18 mouse cellular contexts compared by ENCODE assay signal in genomic region chr17:23531408-23531807, GRCm38 (mm10). TPM values are rescaled to one million over a fixed set of nuclear protein-coding genes. Genes with fewer than 3 reads are reported as not detected.
A peak's percentile ranks its signal among the peaks of the same experiment; 100 is the strongest.
DNase-seq lines count a peak whose midpoint lies in the region; TF ChIP-seq lines count a peak whose summit lies in the region.
"Not testable (repeated sequence)": the region's sequence is repeated elsewhere in the genome, so short reads cannot be mapped to it uniquely, and the experiment has no call there.
"Had no signal": no experiment of that assay in that cellular context is flagged by ENCODE, and none has a peak within 500 bp of the region (broad histone marks: within the 10 kb centered on the region; RNA-seq: fewer than 3 reads in every experiment).

No protein-coding gene starts in this region.

- H3K9ac ChIP-seq in CH12.LX (ENCODE audit: insufficient read depth, low read depth); ES-E14 (ENCODE audit: insufficient read depth, low read depth, low read length, poor library complexity, severe bottlenecking); MEL (ENCODE audit: control insufficient read depth, low read depth, low read length, poor library complexity, severe bottlenecking): not testable (repeated sequence)

- H3K9me3 ChIP-seq in CH12.LX (replicated peaks; ENCODE audit: low read length); ES-E14 (ENCODE audit: control insufficient read depth, insufficient read depth, low read depth, low read length); MEL (replicated peaks; ENCODE audit: insufficient read depth, low read length): not testable (repeated sequence)

- not testable (repeated sequence) for TF ChIP-seq RAD21 in CH12.LX (IDR thresholded peaks at IDR 0.05; ENCODE audit: low read depth, low read length); MEL (IDR thresholded peaks at IDR 0.05; ENCODE audit: low read depth, low read length)

- not testable (repeated sequence) for H3K79me2 ChIP-seq in CH12.LX (replicated peaks; ENCODE audit: control insufficient read depth, extremely low read depth, insufficient read depth, poor library complexity, severe bottlenecking); MEL (ENCODE audit: control insufficient read depth, insufficient read depth, low read length, poor library complexity)

- not testable (repeated sequence) for H3K36me3 ChIP-seq in CH12.LX (replicated peaks in 1 of 2; ENCODE audit: control insufficient read depth in 1 of 2, insufficient read depth in 1 of 2, low read length in 1 of 2); ES-E14 (ENCODE audit: control insufficient read depth, insufficient read depth, low read length, poor library complexity, severe bottlenecking); MEL (ENCODE audit: control insufficient read depth in 1 of 2, insufficient read depth in 2 of 2, low read length in 2 of 2)

- not testable (repeated sequence) for H3K27me3 ChIP-seq in CH12.LX (replicated peaks); MEL (ENCODE audit: control insufficient read depth in 1 of 2, insufficient read depth in 2 of 2, low read length in 2 of 2)

- not testable (repeated sequence) for H3K4me3 ChIP-seq in CH12.LX (replicated peaks in 1 of 3; ENCODE audit: low read depth in 2 of 3, low read length in 2 of 3, poor library complexity in 1 of 3); ES-E14 (ENCODE audit: insufficient read depth in 1 of 2, low read depth in 1 of 2, low read length in 2 of 2, poor library complexity in 1 of 2, severe bottlenecking in 1 of 2); MEL (ENCODE audit: control insufficient read depth in 1 of 2, insufficient read depth in 1 of 2, low read depth in 2 of 2, low read length in 2 of 2)

- DNase-seq in CH12.LX (ENCODE audit: extremely low read depth); ES-E14 (ENCODE audit: low read depth, low spot score); MEL (ENCODE audit: low read depth, low spot score): not testable (repeated sequence)

- dilution Hi-C loops in CH12.LX (cut with MboI; ENCODE audit: extremely low pct_ligation_motif_present, extremely low pct_unique_long_range_greater_than_20kb, low sequenced_read_pairs): not testable (repeated sequence)

- not testable (repeated sequence) for H3K4me1 ChIP-seq in CH12.LX (ENCODE audit: control insufficient read depth in 1 of 2, insufficient read depth in 2 of 2); ES-E14 (ENCODE audit: control insufficient read depth in 2 of 2, insufficient read depth in 2 of 2, low read length in 2 of 2, poor library complexity in 1 of 2); MEL (ENCODE audit: control insufficient read depth in 1 of 2, insufficient read depth in 2 of 2, low read length in 2 of 2)

- H3K4me2 ChIP-seq in CH12.LX (ENCODE audit: insufficient read depth, low read depth, poor library complexity, severe bottlenecking): not testable (repeated sequence)

- not testable (repeated sequence) for TF ChIP-seq EP300 in CH12.LX (IDR thresholded peaks at IDR 0.05; ENCODE audit: low read length); MEL (IDR thresholded peaks at IDR 0.05; ENCODE audit: low read depth in 1 of 2, low read length in 2 of 2)

- H3K27ac ChIP-seq in CH12.LX (ENCODE audit: insufficient read depth, low read depth); ES-E14 (ENCODE audit: insufficient read depth, low read depth, low read length, poor library complexity, severe bottlenecking); MEL (ENCODE audit: control insufficient read depth, low read depth, low read length): not testable (repeated sequence)

- in situ Hi-C loops in CH12.LX (cut with MboI; ENCODE audit: low pct_ligation_motif_present, low pct_unique_long_range_greater_than_20kb, low sequenced_read_pairs); ES-E14 (cut with MboI; ENCODE audit: low sequenced_read_pairs in 2 of 2, unreplicated experiment in 2 of 2): not testable (repeated sequence)

- not testable (repeated sequence) for TF ChIP-seq POLR2A in CH12.LX (IDR thresholded peaks at IDR 0.05; ENCODE audit: low read depth, low read length); MEL (IDR thresholded peaks at IDR 0.05; ENCODE audit: control insufficient read depth in 1 of 2, insufficient read depth in 1 of 2, low read depth in 1 of 2, low read length in 2 of 2, poor library complexity in 1 of 2)

- TF ChIP-seq CTCF in CH12.LX (conservative IDR thresholded peaks at IDR 0.05 in 1 of 2, IDR thresholded peaks at IDR 0.05 in 1 of 2; ENCODE audit: low read depth in 2 of 2, low read length in 2 of 2); MEL (IDR thresholded peaks at IDR 0.05 in 2 of 3, conservative IDR thresholded peaks at IDR 0.05 in 1 of 3; ENCODE audit: control insufficient read depth in 1 of 3, insufficient read depth in 1 of 3, low read depth in 2 of 3, low read length in 3 of 3, poor library complexity in 1 of 3, severe bottlenecking in 1 of 3): not testable (repeated sequence)

TF ChIP-seq in CH12.LX, 34 proteins besides CTCF, POLR2A, EP300 and RAD21:
- TF ChIP-seq ZNF384 (IDR thresholded peaks at IDR 0.05; ENCODE audit: low read depth, low read length): peak; percentile 57

TF ChIP-seq in ES-E14, 5 proteins besides CTCF, POLR2A, EP300 and RAD21:
- 0 out of 2 replicates have a peak, but pooled peaks have one; percentile 24 for TF ChIP-seq ZNF384 (IDR thresholded peaks at IDR 0.05; ENCODE audit: low read depth, low read length)

TF ChIP-seq in MEL, 35 proteins besides CTCF, POLR2A, EP300 and RAD21:
- TF ChIP-seq ZNF384 (IDR thresholded peaks at IDR 0.05; ENCODE audit: low read depth, low read length): peak; percentile 74

RNA-seq across cellular contexts. Expression of gene Zfp213, which starts 32.6 kb away (rescaled TPM):
- 10.9 and 11.4 TPM in 2 replicates for total RNA-seq in CH12.LX (2012; rRNA removed)
- total RNA-seq in CH12.LX (2014; rRNA removed): 8.5 and 9.4 TPM in 2 replicates
- polyA plus RNA-seq in CH12.LX (2012; ENCODE audit: insufficient read length, low read depth): 7.1 and 8.0 TPM in 2 replicates
- 8.4 and 8.8 TPM in 2 replicates for total RNA-seq in ES-E14 (2012; rRNA removed)
- total RNA-seq in MEL (2012; rRNA removed): 3.4 and 3.8 TPM in 2 replicates
- 1 to 10 TPM in 1 of 2 experiments, not detected in 1; 3.0 TPM for polyA plus RNA-seq in MEL (2012; ENCODE audit: insufficient read depth in 1 of 2, insufficient read length in 2 of 2, low read depth in 1 of 2, low replicate concordance in 2 of 2, missing spikeins in 1 of 2)

RNA-seq across cellular contexts. Expression of gene Vmn2r117, which starts 51.9 kb away (rescaled TPM):
- total RNA-seq in CH12.LX (2012; rRNA removed) (not detected in 2 replicates), CH12.LX (2014; rRNA removed) (not detected in 2 replicates), ES-E14 (2012; rRNA removed) (not detected in 2 replicates), MEL (2012; rRNA removed) (not detected in 2 replicates)
- polyA plus RNA-seq in CH12.LX (2012; ENCODE audit: insufficient read length, low read depth) (not detected in 2 replicates), MEL (2012; ENCODE audit: insufficient read depth in 1 of 2, insufficient read length in 2 of 2, low read depth in 1 of 2, low replicate concordance in 2 of 2, missing spikeins in 1 of 2) (not detected)
- total RNA-seq: adrenal gland, adult 18-20 months; adrenal gland, adult 2 months; adrenal gland, adult 8-10 months; adrenal gland, postnatal 10 days; adrenal gland, postnatal 14 days; adrenal gland, postnatal 25 days; adrenal gland, postnatal 36 days; adrenal gland, postnatal 4 days had no signal
- polyA plus RNA-seq: activated CD4-positive, CD25-positive, alpha-beta regulatory T cell, adult 4 months; adrenal gland, adult 2 months; brain, embryonic 14.5 days; C2C12; CD4-positive, CD25-positive, alpha-beta regulatory T cell, adult 4 months; cerebellum, adult 2 months; G1E; Patski had no signal
